Mouse (Mus musculus) forebrain, postnatal 0 days (tissue): ENCODE results near the gene Upk1a. TPM values are rescaled to one million over a fixed set of nuclear protein-coding genes. Genes with fewer than 3 reads are reported as not detected.
A peak's percentile ranks its signal among the peaks of the same experiment; 100 is the strongest.

ENCODE experiments used
- ATAC-seq: fragments of 200-750 bp; cut with Nextera tagmentation; 2 replicates; pipeline ENCODE4 v1.8.0; 2017; ENCODE audit warnings: mild to moderate bottlenecking, moderate library complexity
- DNase-seq: peaks from one replicate; pipeline ENCODE4 v3.0.0-alpha.2; 2015
- H3K27ac ChIP-seq: fragments of 300-500 bp; sonication (generic); 2 replicates; pipeline ENCODE4 v1.5.1; 2014; ENCODE audit warnings: low read depth, mild to moderate bottlenecking, antibody characterized with exemption, low read length, moderate library complexity, mixed read lengths
- H3K27me3 ChIP-seq: fragments of 300-500 bp; sonication (generic); 2 replicates; pipeline ENCODE4 v1.6.1; 2014; ENCODE audit warnings: mild to moderate bottlenecking, low read length, mixed read lengths; ENCODE audit not compliant: insufficient read depth
- H3K36me3 ChIP-seq: fragments of 300-500 bp; sonication (generic); 2 replicates; pipeline ENCODE4 v1.6.1; 2014; ENCODE audit warnings: mild to moderate bottlenecking, moderate library complexity; ENCODE audit not compliant: insufficient read depth
- H3K4me1 ChIP-seq: fragments of 300-500 bp; sonication (generic); 2 replicates; pipeline ENCODE4 v1.6.1; 2014; ENCODE audit warnings: antibody characterized with exemption; ENCODE audit not compliant: insufficient read depth
- H3K4me2 ChIP-seq: fragments of 300-500 bp; sonication (generic); 2 replicates; pipeline ENCODE4 v1.6.1; 2014; ENCODE audit warnings: low read depth, mild to moderate bottlenecking, moderate library complexity
- H3K4me3 ChIP-seq: fragments of 300-500 bp; sonication (generic); 2 replicates; pipeline ENCODE4 v1.5.1; 2014; ENCODE audit warnings: low read depth, low read length, mixed read lengths
- H3K9ac ChIP-seq: fragments of 300-500 bp; sonication (generic); 2 replicates; pipeline ENCODE4 v1.6.1; 2014; ENCODE audit warnings: mild to moderate bottlenecking
- H3K9me3 ChIP-seq: fragments of 300-500 bp; sonication (generic); 2 replicates; pipeline ENCODE4 v1.6.1; 2016; ENCODE audit warnings: low read length
- CTCF ChIP-seq: sonication (generic); IDR thresholded peaks from 2 replicates; pipeline ENCODE4 v1.5.1; 2016; ENCODE audit warnings: antibody characterized with exemption, control low read depth, low read depth
- WGBS: fragments of 180-500 bp; shearing (Covaris S2); extraction: QIAGEN DNeasy Blood & Tissue Kit; methylation state at CpG from one replicate; pipeline ENCODE4 v1.1.7; 2014; 5-methylcytosine and 5-hydroxymethylcytosine counted together
- polyA plus RNA-seq: library from polyadenylated mRNA; unstranded; fragments of >200 nt; fragmentation: Nextera tagmentation; extraction: Ambion mirVana; gene quantifications from 2 replicates; pipeline ENCODE4 v1.2.1, GENCODE M21; 2015
- total RNA-seq: library from RNA; depleted of rRNA; stranded (reverse); fragments of >200 nt; gene quantifications from 2 replicates; pipeline ENCODE4 v1.2.3, GENCODE M21; 2014

Gene Upk1a
- total and polyA plus RNA-seq, 2 experiments from 2014 or later = 0.29 to 0.42 TPM

DNA sequence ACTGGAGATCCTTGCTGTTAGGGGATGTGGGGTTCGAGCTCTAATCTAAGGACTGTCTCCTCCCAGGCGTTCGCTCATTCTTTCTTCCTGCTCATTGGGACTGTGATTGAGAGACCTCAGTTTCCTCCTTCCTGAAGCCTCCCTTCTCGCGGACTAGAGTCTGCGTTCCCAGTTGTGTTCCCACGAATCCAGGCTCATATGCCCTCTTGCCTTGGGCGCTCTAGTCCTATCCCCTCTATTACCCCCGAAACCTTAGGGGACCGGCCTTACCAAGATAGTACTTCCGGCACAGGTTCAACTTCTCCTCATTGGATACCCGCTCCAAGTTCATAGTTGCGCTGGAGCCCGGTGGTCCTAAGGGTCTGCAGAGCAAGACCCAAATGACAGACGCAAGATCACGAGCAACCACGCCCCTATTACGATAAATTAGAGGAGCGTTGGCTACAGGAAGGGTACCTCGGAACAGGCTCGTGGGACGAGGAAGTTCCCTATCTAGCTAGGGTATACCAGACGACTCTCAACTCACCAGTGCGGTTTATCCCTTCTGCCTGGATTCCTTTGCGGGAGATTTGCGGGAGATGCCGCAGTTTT is 50.0 kb downstream of the Upk1a start:
- H3K4me2 ChIP-seq = peak overlapping the region; percentile 83
- DNase-seq = no peak
- no peaks in the 10 kb centered on the region for H3K9me3 ChIP-seq
- peak overlapping the region; percentile 91; the same call in 1 of the 2 replicates for H3K27ac ChIP-seq
- WGBS = 2% methylated on average over 27 of the region's 27 CpGs
- peaks cover 19% of the 10 kb centered on the region for H3K36me3 ChIP-seq
- no peaks in the 10 kb centered on the region for H3K27me3 ChIP-seq
- no peak for ATAC-seq
- H3K4me1 ChIP-seq = peaks cover 11% of the 10 kb centered on the region
- peak overlapping the region; percentile 43 for H3K9ac ChIP-seq
- peak overlapping the region; percentile 83 for H3K4me3 ChIP-seq
- no peak for TF ChIP-seq CTCF

- H3K27ac ChIP-seq = no peak overlapping the region
- WGBS = 73% methylated on average over 2 of the region's 2 CpGs
Measured at GRCm38 (mm10) chr7:30560296-30560695, 52.4 kb downstream of the Upk1a start.

DNA sequence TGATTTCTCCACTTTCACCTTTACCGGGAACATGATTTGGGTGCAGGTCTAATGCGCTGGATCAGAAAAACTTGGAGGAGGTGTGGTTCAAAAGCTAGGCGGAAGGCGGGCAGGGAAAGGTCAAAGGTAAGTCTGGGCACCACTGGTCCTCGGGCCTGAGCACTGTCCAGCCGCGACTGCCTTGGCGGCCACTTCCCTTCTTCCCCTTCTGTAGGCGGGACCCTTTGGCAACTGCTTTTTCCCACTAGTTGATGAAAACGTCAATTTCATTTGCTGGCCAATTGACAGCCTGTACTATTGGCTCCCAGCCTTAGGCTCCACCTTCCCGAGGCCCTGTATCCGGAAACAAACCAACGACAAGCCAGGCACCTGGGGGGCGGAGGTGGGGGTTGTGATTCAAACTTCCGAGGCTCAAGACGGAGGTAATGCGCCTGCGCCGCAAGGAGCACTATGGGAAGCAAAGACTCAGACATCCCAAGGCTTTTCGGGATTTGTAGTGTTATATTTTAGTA is 53.1 kb downstream of the Upk1a start, which contains the start of gene Lin37:
TSS of gene Lin37 (minus strand) at position 396 of the 512 bp plus-strand sequence.
- Histone ChIP-seq H3K9me3 (no peaks in the 10 kb centered on the region), H3K4me2 (peak within 1 kb of the TSS; percentile 85), H3K4me3 (peak within 1 kb of the TSS; percentile 62), H3K27me3 (no peaks in the 10 kb centered on the region), H3K36me3 (peaks cover 27% of the 10 kb centered on the region), H3K4me1 (peaks cover 11% of the 10 kb centered on the region), H3K27ac (peak within 1 kb of the TSS; percentile 29; the same call in 1 of the 2 replicates), H3K9ac (peak within 1 kb of the TSS; percentile 64)
- peak; percentile 92 for ATAC-seq
- TF ChIP-seq CTCF = no peak
- WGBS = 0% methylated on average over 20 of the region's 20 CpGs
- peak; percentile 99 for DNase-seq

More at GRCm38 (mm10) chr7:30560296-30560695, 52.4 kb downstream of the Upk1a start:
- no peak for TF ChIP-seq CTCF
- Histone ChIP-seq H3K4me2 (no peak overlapping the region; the same call in 1 of the 2 replicates), H3K4me3 (no peak overlapping the region), H3K4me1 (peaks cover 11% of the 10 kb centered on the region), H3K36me3 (peaks cover 22% of the 10 kb centered on the region), H3K9ac (no peak overlapping the region), H3K9me3 (no peaks in the 10 kb centered on the region), H3K27me3 (no peaks in the 10 kb centered on the region)
- DNase-seq (no peak), ATAC-seq (no peak)

- H3K4me2 ChIP-seq = peak overlapping the region; percentile 85
- no peaks in the 10 kb centered on the region for H3K27me3 ChIP-seq
- 16% methylated on average over 12 of the region's 12 CpGs for WGBS
- H3K4me1 ChIP-seq = peaks cover 11% of the 10 kb centered on the region
- peaks cover 27% of the 10 kb centered on the region for H3K36me3 ChIP-seq
- H3K9me3 ChIP-seq = no peaks in the 10 kb centered on the region
- no peak for DNase-seq
- H3K27ac ChIP-seq = peak overlapping the region; percentile 29; the same call in 1 of the 2 replicates
- H3K9ac ChIP-seq = peak overlapping the region; percentile 64
- no peak for TF ChIP-seq CTCF
- H3K4me3 ChIP-seq = peak overlapping the region; percentile 62
- ATAC-seq = no peak
Measured at GRCm38 (mm10) chr7:30558656-30559442, 53.8 kb downstream of the Upk1a start.

DNA sequence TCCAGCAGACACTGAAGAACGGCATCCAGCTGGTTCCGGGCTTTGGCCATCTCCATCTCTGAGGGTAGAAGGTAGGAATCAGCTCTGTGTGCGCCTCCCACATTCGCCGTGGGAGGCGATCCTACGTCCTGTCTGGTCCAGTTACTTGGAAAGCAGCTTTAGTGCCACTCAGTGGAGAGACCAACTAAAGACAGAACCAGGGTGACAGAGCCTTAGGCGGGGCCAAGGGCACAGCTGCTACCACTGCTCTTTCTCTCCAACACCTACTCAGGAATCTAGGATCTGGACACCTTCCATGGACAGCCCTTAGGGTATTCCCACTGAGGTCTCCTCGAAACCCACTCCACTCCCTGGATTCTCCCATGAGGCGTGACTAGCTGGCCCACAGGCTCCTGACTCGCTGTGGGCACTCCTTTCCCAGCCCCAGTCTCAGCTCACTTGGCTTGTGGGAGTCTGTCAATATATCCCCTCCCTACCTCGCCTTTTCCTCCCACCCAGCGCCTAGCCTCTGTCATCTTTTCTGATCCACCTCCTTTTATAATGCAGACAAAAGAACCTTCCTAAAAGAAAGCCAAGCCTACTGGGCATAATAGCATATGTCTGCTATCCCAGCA is 54.6 kb downstream of the Upk1a start:
- peaks cover 27% of the 10 kb centered on the region for H3K36me3 ChIP-seq
- 0 out of 2 replicates have a peak overlapping the region, but pooled peaks have one; percentile 64 for H3K9ac ChIP-seq
- no peak for TF ChIP-seq CTCF
- no peak overlapping the region for H3K27ac ChIP-seq
- ATAC-seq (no peak), DNase-seq (no peak)
- H3K4me2 ChIP-seq = no peak overlapping the region
- H3K4me3 ChIP-seq = no peak overlapping the region
- no peaks in the 10 kb centered on the region for H3K9me3 ChIP-seq
- H3K27me3 ChIP-seq = no peaks in the 10 kb centered on the region
- peaks cover 16% of the 10 kb centered on the region for H3K4me1 ChIP-seq
- WGBS = 86% methylated on average over 13 of the region's 13 CpGs

DNA sequence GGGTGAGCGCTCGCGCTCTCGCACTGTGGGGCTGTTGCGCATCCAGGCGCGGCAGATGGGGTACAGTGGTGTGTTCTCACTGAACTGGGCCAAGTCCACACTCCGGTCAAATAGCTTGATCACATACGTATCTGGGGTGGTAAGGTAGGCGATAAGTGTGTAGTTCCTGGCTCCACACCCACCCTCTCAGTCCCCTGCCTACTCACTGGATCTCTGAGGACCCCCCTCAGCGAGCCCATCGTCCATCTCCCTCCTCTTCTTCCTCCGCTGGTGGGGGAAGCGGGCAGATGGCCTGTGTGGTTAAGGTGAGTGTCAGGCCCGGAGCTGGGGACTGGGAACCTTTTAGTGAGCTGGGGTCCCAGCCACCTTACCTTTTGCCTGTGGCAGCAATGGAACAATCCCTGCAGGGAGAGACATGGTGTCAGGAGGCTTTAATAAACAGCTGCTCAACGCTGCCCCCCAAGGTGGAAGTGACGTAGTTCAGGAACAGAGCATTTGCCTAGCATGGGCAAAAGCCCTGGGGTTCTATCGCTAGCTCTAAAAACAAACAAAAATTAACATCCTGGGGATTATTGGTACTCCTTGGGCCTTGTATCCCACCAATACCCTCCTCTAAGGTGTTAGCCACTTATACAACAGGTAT is 55.6 kb downstream of the Upk1a start:
- no peak overlapping the region for H3K9ac ChIP-seq
- no peak overlapping the region for H3K27ac ChIP-seq
- H3K4me3 ChIP-seq = no peak overlapping the region
- no peak for ATAC-seq
- 0 out of 2 replicates have a peak, but pooled peaks have one; percentile 16 for TF ChIP-seq CTCF
- H3K9me3 ChIP-seq = no peaks in the 10 kb centered on the region
- no peak for DNase-seq
- WGBS = 94% methylated on average over 18 of the region's 18 CpGs
- peaks cover 27% of the 10 kb centered on the region for H3K36me3 ChIP-seq
- no peaks in the 10 kb centered on the region for H3K27me3 ChIP-seq
- no peak overlapping the region for H3K4me2 ChIP-seq
- H3K4me1 ChIP-seq = peaks cover 21% of the 10 kb centered on the region
